Mouse (Mus musculus): Measurements from ENCODE around the gene Gpr155. TPM values are rescaled to one million over a fixed set of nuclear protein-coding genes. Genes with fewer than 3 reads are reported as not detected.

The Gpr155 gene
- polyA plus RNA-seq, 1 experiment from 2014 or later, result 14.4 TPM

Other genes starting within 250 kb of the Gpr155 start
- gene Ola1, start 167.6 kb downstream of the Gpr155 start, polyA plus RNA-seq (2015; fragmentation: Nextera tagmentation; extraction: Ambion mirVana), result 92.9 and 97.7 TPM in 2 replicates
- gene Sp9, start 114.6 kb downstream of the Gpr155 start, polyA plus RNA-seq (2015; fragmentation: Nextera tagmentation; extraction: Ambion mirVana), result 1.2 TPM in 2 replicates
- gene Scrn3, start 74.0 kb downstream of the Gpr155 start, polyA plus RNA-seq (2015; fragmentation: Nextera tagmentation; extraction: Ambion mirVana), result 7.3 and 8.2 TPM in 2 replicates
- 26.2 and 29.0 TPM in 2 replicates for gene Cir1, start 73.9 kb downstream of the Gpr155 start, polyA plus RNA-seq (2015; fragmentation: Nextera tagmentation; extraction: Ambion mirVana)
- gene Wipf1, start 143.2 kb upstream of the Gpr155 start, polyA plus RNA-seq (2015; fragmentation: Nextera tagmentation; extraction: Ambion mirVana), result 2.9 and 3.3 TPM in 2 replicates
- 0.24 and 0.26 TPM in 2 replicates for gene Chrna1, start 193.8 kb upstream of the Gpr155 start, polyA plus RNA-seq (2015; fragmentation: Nextera tagmentation; extraction: Ambion mirVana)